Mouse (Mus musculus): ENCODE results near the gene Fkbp4. TPM values are rescaled to one million over a fixed set of nuclear protein-coding genes. Genes with fewer than 3 reads are reported as not detected.
"Not testable (repeated sequence)": the region's sequence is repeated elsewhere in the genome, so short reads cannot be mapped to it uniquely, and the experiment has no call there.

Fkbp4 gene
- polyA plus RNA-seq, 1 experiment from 2014 or later = 341 TPM

- no peak overlapping the region for H3K9ac ChIP-seq
- H3K36me3 ChIP-seq = no peaks in the 10 kb centered on the region
- no peaks in the 10 kb centered on the region for H3K9me3 ChIP-seq (replicated peaks)
- no peak overlapping the region for H3K4me3 ChIP-seq (replicated peaks)
- 57% methylated on average over 1 of the region's 1 CpGs for WGBS
- H3K27me3 ChIP-seq = no peaks in the 10 kb centered on the region
- H3K4me2 ChIP-seq (replicated peaks) = no peak overlapping the region
- no peak for ATAC-seq (ENCODE audit: insufficient number of reproducible peaks, low FRiP score, low TSS enrichment, low read depth)
- 0 out of 2 replicates have a peak, but pooled peaks cover 6% of the 10 kb centered on the region for H3K4me1 ChIP-seq
- no peak overlapping the region for H3K27ac ChIP-seq (replicated peaks)
These were observed 47.8 kb downstream of the Fkbp4 start for GRCm38 (mm10) chr6:128390683-128391082.

- Histone ChIP-seq H3K9me3 (replicated peaks) (no peaks in the 10 kb centered on the region), H3K9ac (no peak overlapping the region), H3K36me3 (no peaks in the 10 kb centered on the region), H3K27ac (replicated peaks) (no peak overlapping the region), H3K27me3 (no peaks in the 10 kb centered on the region), H3K4me2 (replicated peaks) (no peak overlapping the region), H3K4me3 (replicated peaks) (no peak overlapping the region), H3K4me1 (0 out of 2 replicates have a peak, but pooled peaks cover 6% of the 10 kb centered on the region)
- ATAC-seq (ENCODE audit: insufficient number of reproducible peaks, low FRiP score, low TSS enrichment, low read depth) = peak; percentile 49; the same call in 1 of the 2 replicates
- WGBS = 65% methylated on average over 1 of the region's 1 CpGs
These were observed 49.3 kb downstream of the Fkbp4 start for GRCm38 (mm10) chr6:128389185-128389584.

GRCm38 (mm10) chr6:128385026-128385425, 53.5 kb downstream of the Fkbp4 start:
- no peak overlapping the region for H3K9ac ChIP-seq
- 72% methylated on average over 1 of the region's 1 CpGs for WGBS
- H3K36me3 ChIP-seq = no peaks in the 10 kb centered on the region
- ATAC-seq (ENCODE audit: insufficient number of reproducible peaks, low FRiP score, low TSS enrichment, low read depth) = no peak
- no peaks in the 10 kb centered on the region for H3K27me3 ChIP-seq
- H3K4me1 ChIP-seq = 0 out of 2 replicates have a peak, but pooled peaks cover 6% of the 10 kb centered on the region
- H3K27ac ChIP-seq (replicated peaks) = no peak overlapping the region
- H3K4me2 ChIP-seq (replicated peaks) = no peak overlapping the region
- H3K4me3 ChIP-seq (replicated peaks) = no peak overlapping the region
- H3K9me3 ChIP-seq (replicated peaks) = no peaks in the 10 kb centered on the region

- H3K36me3 ChIP-seq = no peaks in the 10 kb centered on the region
- H3K4me2 ChIP-seq (replicated peaks) = no peak overlapping the region
- H3K27ac ChIP-seq (replicated peaks) = no peak overlapping the region
- H3K9me3 ChIP-seq (replicated peaks) = no peaks in the 10 kb centered on the region
- no peak for ATAC-seq (ENCODE audit: insufficient number of reproducible peaks, low FRiP score, low TSS enrichment, low read depth)
- no peak overlapping the region for H3K9ac ChIP-seq
- no peaks in the 10 kb centered on the region for H3K27me3 ChIP-seq
- 65% methylated on average over 7 of the region's 7 CpGs for WGBS
- H3K4me3 ChIP-seq (replicated peaks) = no peak overlapping the region
- 0 out of 2 replicates have a peak, but pooled peaks cover 6% of the 10 kb centered on the region for H3K4me1 ChIP-seq
These were observed 54.7 kb downstream of the Fkbp4 start for GRCm38 (mm10) chr6:128383752-128384151.

- Histone ChIP-seq H3K4me3 (replicated peaks) (no peak overlapping the region), H3K4me2 (replicated peaks) (no peak overlapping the region), H3K4me1 (0 out of 2 replicates have a peak, but pooled peaks cover 2% of the 10 kb centered on the region), H3K36me3 (no peaks in the 10 kb centered on the region), H3K27ac (replicated peaks) (no peak overlapping the region), H3K27me3 (no peaks in the 10 kb centered on the region), H3K9me3 (replicated peaks) (no peaks in the 10 kb centered on the region), H3K9ac (no peak overlapping the region)
- 73% methylated on average over 3 of the region's 3 CpGs for WGBS
- ATAC-seq (ENCODE audit: insufficient number of reproducible peaks, low FRiP score, low TSS enrichment, low read depth) = no peak
These were observed 57.2 kb downstream of the Fkbp4 start for GRCm38 (mm10) chr6:128381254-128381653.

GRCm38 (mm10) chr6:128380594-128381167, 57.8 kb downstream of the Fkbp4 start:
- not testable (repeated sequence) for H3K27ac ChIP-seq (replicated peaks); H3K9ac ChIP-seq; H3K36me3 ChIP-seq; ATAC-seq (ENCODE audit: insufficient number of reproducible peaks, low FRiP score, low TSS enrichment, low read depth); H3K4me2 ChIP-seq (replicated peaks); H3K9me3 ChIP-seq (replicated peaks); H3K27me3 ChIP-seq; H3K4me3 ChIP-seq (replicated peaks); H3K4me1 ChIP-seq
- 59% methylated on average over 1 of the region's 1 CpGs for WGBS

Other genes with a start within 250 kb of the Fkbp4 start
- gene Tead4, start 137.9 kb downstream of the Fkbp4 start, polyA plus RNA-seq (2015; fragmentation: Nextera tagmentation; extraction: Ambion mirVana) = 7.4 and 8.1 TPM in 2 replicates
- gene Tulp3, start 82.8 kb downstream of the Fkbp4 start, polyA plus RNA-seq (2015; fragmentation: Nextera tagmentation; extraction: Ambion mirVana) = 26.9 and 30.9 TPM in 2 replicates
- gene Rhno1, start 75.8 kb downstream of the Fkbp4 start, polyA plus RNA-seq (2015; fragmentation: Nextera tagmentation; extraction: Ambion mirVana) = 108 and 118 TPM in 2 replicates
- 25.7 and 31.5 TPM in 2 replicates for gene Foxm1, start 75.7 kb downstream of the Fkbp4 start, polyA plus RNA-seq (2015; fragmentation: Nextera tagmentation; extraction: Ambion mirVana)
- 1.6 TPM in 2 replicates for gene Tex52, start 63.2 kb downstream of the Fkbp4 start, polyA plus RNA-seq (2015; fragmentation: Nextera tagmentation; extraction: Ambion mirVana)
- not detected in 2 replicates for gene Gm44596, start 63.2 kb downstream of the Fkbp4 start, polyA plus RNA-seq (2015; fragmentation: Nextera tagmentation; extraction: Ambion mirVana)
- gene Nrip2, start 39.4 kb downstream of the Fkbp4 start, polyA plus RNA-seq (2015; fragmentation: Nextera tagmentation; extraction: Ambion mirVana) = 5.5 and 7.5 TPM in 2 replicates
- 33.0 and 33.5 TPM in 2 replicates for gene Itfg2, start 13.7 kb downstream of the Fkbp4 start, polyA plus RNA-seq (2015; fragmentation: Nextera tagmentation; extraction: Ambion mirVana)
- gene Pzp, start 88.0 kb upstream of the Fkbp4 start, polyA plus RNA-seq (2015; fragmentation: Nextera tagmentation; extraction: Ambion mirVana) = 0.07 and 0.48 TPM in 2 replicates
- gene A2ml1, start 142.9 kb upstream of the Fkbp4 start, polyA plus RNA-seq (2015; fragmentation: Nextera tagmentation; extraction: Ambion mirVana) = 6.8 and 10.3 TPM in 2 replicates
- not detected in 2 replicates for gene Klrb1a, start 184.9 kb upstream of the Fkbp4 start, polyA plus RNA-seq (2015; fragmentation: Nextera tagmentation; extraction: Ambion mirVana)
- gene Clec2h, start 223.7 kb upstream of the Fkbp4 start, polyA plus RNA-seq (2015; fragmentation: Nextera tagmentation; extraction: Ambion mirVana) = not detected in 2 replicates

Measured in embryonic facial prominence, embryonic 15.5 days (tissue).